Mouse (Mus musculus) lung, embryonic 14.5 days (tissue): ENCODE results near the gene Fhad1. TPM values are rescaled to one million over a fixed set of nuclear protein-coding genes. Genes with fewer than 3 reads are reported as not detected.

ENCODE experiments used
- ATAC-seq: fragments of 200-750 bp; cut with Nextera tagmentation; 2 replicates; pipeline ENCODE4 v1.8.0; 2017; ENCODE audit warnings: mild to moderate bottlenecking, moderate TSS enrichment, moderate library complexity; ENCODE audit not compliant: insufficient read depth
- DNase-seq: peaks from one replicate; pipeline ENCODE4 v3.0.0-alpha.2; 2015
- H3K27ac ChIP-seq: fragments of 300-500 bp; sonication (generic); 2 replicates; pipeline ENCODE4 v1.5.1; 2014; ENCODE audit warnings: low read depth, mild to moderate bottlenecking, moderate library complexity
- H3K27me3 ChIP-seq: fragments of 300-500 bp; sonication (generic); 2 replicates; pipeline ENCODE4 v1.6.1; 2014; ENCODE audit warnings: low read length, control low read depth; ENCODE audit not compliant: insufficient read depth
- H3K36me3 ChIP-seq: fragments of 300-500 bp; sonication (generic); 2 replicates; pipeline ENCODE4 v1.6.1; 2014; ENCODE audit warnings: control low read depth; ENCODE audit not compliant: insufficient read depth
- H3K4me1 ChIP-seq: fragments of 300-500 bp; sonication (generic); 2 replicates; pipeline ENCODE4 v1.6.1; 2014; ENCODE audit warnings: antibody characterized with exemption, control low read depth; ENCODE audit not compliant: insufficient read depth
- H3K4me2 ChIP-seq: fragments of 300-500 bp; sonication (generic); 2 replicates; pipeline ENCODE4 v1.6.1; 2014; ENCODE audit warnings: mild to moderate bottlenecking
- H3K4me3 ChIP-seq: fragments of 300-500 bp; sonication (generic); 2 replicates; pipeline ENCODE4 v1.5.1; 2014; ENCODE audit warnings: low read depth, low read length
- H3K9ac ChIP-seq: fragments of 300-500 bp; sonication (generic); 2 replicates; pipeline ENCODE4 v1.6.1; 2014
- H3K9me3 ChIP-seq: fragments of 300-500 bp; sonication (generic); 2 replicates; pipeline ENCODE4 v1.6.1; 2016; ENCODE audit warnings: low read depth, low read length, control low read depth
- CTCF ChIP-seq: IDR thresholded peaks from 2 replicates; pipeline ENCODE4 v1.5.1; 2016; ENCODE audit warnings: antibody characterized with exemption, low read depth
- WGBS: fragments of 180-500 bp; shearing (Covaris S2); extraction: QIAGEN DNeasy Blood & Tissue Kit; methylation state at CpG from one replicate; pipeline ENCODE4 v1.1.7; 2014; 5-methylcytosine and 5-hydroxymethylcytosine counted together
- polyA plus RNA-seq: library from polyadenylated mRNA; unstranded; fragments of >200 nt; fragmentation: Nextera tagmentation; extraction: Ambion mirVana; gene quantifications from 2 replicates; pipeline ENCODE4 v1.2.1, GENCODE M21; 2014

The Fhad1 gene
- polyA plus RNA-seq, 1 experiment from 2014 or later = 1.4 TPM

DNA sequence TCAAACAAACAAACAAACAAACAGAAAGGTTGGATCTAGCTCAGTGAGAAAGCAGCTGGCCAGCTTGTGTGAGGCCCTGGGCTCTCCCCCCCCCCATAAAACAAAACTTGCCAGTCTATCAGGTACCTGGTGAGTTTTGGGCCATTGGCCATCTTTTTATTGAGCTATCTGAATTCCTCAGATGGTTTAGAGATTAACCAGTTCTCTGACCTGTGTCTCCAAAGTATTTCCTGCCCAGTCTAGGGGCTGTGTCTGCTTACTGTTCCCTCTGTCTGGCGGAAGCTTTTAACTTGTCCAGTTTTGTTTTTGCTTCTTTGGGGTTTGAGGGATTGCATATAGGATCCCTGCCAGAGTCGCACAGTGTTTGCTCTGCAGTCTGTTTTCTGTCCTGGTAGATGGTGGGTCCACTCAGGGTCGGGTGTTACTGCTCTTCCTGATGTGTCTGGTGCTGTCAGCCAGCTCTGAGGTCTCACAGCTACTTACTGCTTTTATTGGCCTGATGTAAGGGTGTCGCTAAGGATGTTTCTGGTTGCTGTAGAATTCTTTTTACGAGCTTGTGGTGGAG, 89.0 kb downstream of the Fhad1 start:
- no peak overlapping the region for H3K27ac ChIP-seq
- DNase-seq = peak; percentile 55

GRCm38 (mm10) chr4:141923961-141924360, 90.9 kb downstream of the Fhad1 start:
- H3K9ac ChIP-seq = no peak overlapping the region
- ATAC-seq (no peak), DNase-seq (no peak)
- no peaks in the 10 kb centered on the region for H3K9me3 ChIP-seq
- no peak overlapping the region for H3K4me2 ChIP-seq
- H3K4me3 ChIP-seq = no peak overlapping the region
- no peaks in the 10 kb centered on the region for H3K36me3 ChIP-seq
- H3K4me1 ChIP-seq = no peaks in the 10 kb centered on the region
- 59% methylated on average over 11 of the region's 11 CpGs for WGBS
- TF ChIP-seq CTCF = no peak
- H3K27me3 ChIP-seq = no peaks in the 10 kb centered on the region
- H3K27ac ChIP-seq = no peak overlapping the region

More for the DNA sequence above, 89.0 kb downstream of the Fhad1 start:
- ATAC-seq = peak; percentile 28; the same call in 1 of the 2 replicates
- WGBS = 40% methylated on average over 5 of the region's 5 CpGs
- H3K4me3 ChIP-seq = no peak overlapping the region
- H3K36me3 ChIP-seq = no peaks in the 10 kb centered on the region
- H3K27me3 ChIP-seq = no peaks in the 10 kb centered on the region
- no peak for TF ChIP-seq CTCF
- H3K9me3 ChIP-seq = no peaks in the 10 kb centered on the region
- H3K9ac ChIP-seq = no peak overlapping the region; the same call in 1 of the 2 replicates
- no peak overlapping the region for H3K4me2 ChIP-seq
- no peaks in the 10 kb centered on the region for H3K4me1 ChIP-seq

GRCm38 (mm10) chr4:141920391-141920790, 94.5 kb downstream of the Fhad1 start:
- no peak overlapping the region for H3K9ac ChIP-seq
- ATAC-seq (no peak), DNase-seq (no peak)
- H3K27me3 ChIP-seq = no peaks in the 10 kb centered on the region
- WGBS = 81% methylated on average over 10 of the region's 10 CpGs
- no peaks in the 10 kb centered on the region for H3K36me3 ChIP-seq
- no peaks in the 10 kb centered on the region for H3K9me3 ChIP-seq
- TF ChIP-seq CTCF = no peak
- H3K4me1 ChIP-seq = no peaks in the 10 kb centered on the region
- no peak overlapping the region for H3K4me2 ChIP-seq
- no peak overlapping the region for H3K4me3 ChIP-seq
- no peak overlapping the region for H3K27ac ChIP-seq

DNA sequence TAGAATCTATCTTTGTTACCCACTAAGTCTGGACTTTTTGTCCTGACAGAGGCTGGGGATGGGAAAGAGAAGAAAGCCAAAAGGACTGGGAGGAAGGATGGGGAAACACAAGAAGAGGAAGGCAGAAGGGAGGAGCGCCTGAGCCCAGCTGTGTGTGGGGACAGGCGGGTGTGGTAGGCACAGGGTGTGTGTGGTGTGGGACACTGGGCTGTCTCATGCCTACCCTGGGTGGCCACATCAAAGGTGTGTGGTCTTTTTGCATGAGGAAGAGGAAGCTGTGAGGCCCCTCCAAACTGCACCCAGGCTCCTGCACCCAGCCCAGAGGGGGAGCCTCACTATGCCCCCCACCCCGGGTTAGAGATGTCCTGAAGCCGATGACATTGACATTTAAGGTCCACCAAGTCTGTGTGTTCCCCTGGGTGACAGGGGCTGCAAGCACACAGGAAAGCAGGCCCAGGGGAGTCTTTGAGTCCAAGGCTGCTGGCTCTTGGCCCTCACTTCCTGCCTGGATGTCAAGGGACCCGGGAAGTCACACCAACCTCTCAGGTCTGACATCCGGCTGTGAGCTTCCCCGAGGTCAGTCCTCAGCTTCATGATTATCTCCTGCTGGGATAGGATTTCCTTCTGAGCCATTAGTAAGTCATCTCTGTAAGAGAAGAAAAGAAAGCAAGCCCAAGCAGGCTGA, 97.0 kb downstream of the Fhad1 start:
- ATAC-seq = no peak
- Histone ChIP-seq H3K4me1 (no peaks in the 10 kb centered on the region), H3K4me2 (no peak overlapping the region), H3K9me3 (no peaks in the 10 kb centered on the region), H3K36me3 (no peaks in the 10 kb centered on the region), H3K27me3 (no peaks in the 10 kb centered on the region), H3K27ac (no peak overlapping the region), H3K4me3 (no peak overlapping the region), H3K9ac (no peak overlapping the region)
- 57% methylated on average over 7 of the region's 7 CpGs for WGBS
- no peak for TF ChIP-seq CTCF
- DNase-seq = no peak

GRCm38 (mm10) chr4:141914040-141914439, 100.8 kb downstream of the Fhad1 start:
- H3K27me3 ChIP-seq = no peaks in the 10 kb centered on the region
- H3K4me2 ChIP-seq = no peak overlapping the region
- ATAC-seq = peak; percentile 30; the same call in 1 of the 2 replicates
- TF ChIP-seq CTCF = no peak
- H3K36me3 ChIP-seq = no peaks in the 10 kb centered on the region
- no peak overlapping the region for H3K9ac ChIP-seq
- 29% methylated on average over 7 of the region's 7 CpGs for WGBS
- peak overlapping the region; percentile 20; the same call in 1 of the 2 replicates for H3K27ac ChIP-seq
- DNase-seq = peak; percentile 70
- H3K4me1 ChIP-seq = no peaks in the 10 kb centered on the region
- H3K9me3 ChIP-seq = no peaks in the 10 kb centered on the region
- H3K4me3 ChIP-seq = no peak overlapping the region

GRCm38 (mm10) chr4:141913201-141913993, 101.5 kb downstream of the Fhad1 start:
- no peak overlapping the region for H3K9ac ChIP-seq

DNA sequence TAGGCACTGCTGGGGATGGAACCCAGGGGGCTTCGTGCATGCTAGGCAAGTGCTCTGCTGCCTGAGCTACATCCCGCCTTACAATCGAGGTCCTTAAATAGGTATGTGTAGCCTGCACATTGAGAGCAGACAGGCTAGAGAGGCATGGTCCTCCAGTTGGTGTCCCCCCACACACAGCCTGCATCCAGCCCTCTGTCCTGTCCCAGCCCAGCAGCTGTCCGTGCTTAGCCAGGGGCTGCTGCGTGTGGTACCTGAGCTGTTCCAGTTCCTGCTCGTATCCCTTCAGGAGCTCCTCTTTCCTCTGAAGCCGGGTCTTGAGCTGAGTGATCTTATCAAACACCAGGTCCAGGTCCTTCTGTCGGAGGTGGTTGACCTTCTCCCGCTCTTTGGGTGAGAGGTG, 110.2 kb downstream of the Fhad1 start:
- H3K27ac ChIP-seq = no peak overlapping the region
- ATAC-seq (no peak), DNase-seq (no peak)
- H3K4me2 ChIP-seq = no peak overlapping the region
- WGBS = 48% methylated on average over 9 of the region's 9 CpGs
- no peak overlapping the region for H3K4me3 ChIP-seq
- TF ChIP-seq CTCF = no peak
- H3K4me1 ChIP-seq = 0 out of 2 replicates have a peak, but pooled peaks cover 3% of the 10 kb centered on the region
- no peaks in the 10 kb centered on the region for H3K27me3 ChIP-seq
- no peaks in the 10 kb centered on the region for H3K36me3 ChIP-seq
- H3K9ac ChIP-seq = no peak overlapping the region
- no peaks in the 10 kb centered on the region for H3K9me3 ChIP-seq

More at GRCm38 (mm10) chr4:141913201-141913993, 101.5 kb downstream of the Fhad1 start:
- peak overlapping the region; percentile 58; the same call in 1 of the 2 replicates for H3K27ac ChIP-seq
- no peaks in the 10 kb centered on the region for H3K4me1 ChIP-seq
- no peak overlapping the region for H3K4me3 ChIP-seq
- H3K4me2 ChIP-seq = no peak overlapping the region
- peak; percentile 79 for DNase-seq
- ATAC-seq = peak; percentile 65
- TF ChIP-seq CTCF = no peak
- 57% methylated on average over 13 of the region's 13 CpGs for WGBS
- no peaks in the 10 kb centered on the region for H3K27me3 ChIP-seq
- no peaks in the 10 kb centered on the region for H3K36me3 ChIP-seq
- H3K9me3 ChIP-seq = no peaks in the 10 kb centered on the region
